Mouse (Mus musculus) frontal cortex, adult 2 months (tissue): ENCODE measurements around the gene Plxnb3. TPM values are rescaled to one million over a fixed set of nuclear protein-coding genes. Genes with fewer than 3 reads are reported as not detected.

Experiments used
- DNase-seq, 2 experiments: peaks; one replicate each; pipeline ENCODE4 v3.0.0; 2022; ENCODE audit warnings: low spot score in 1 of 2; ENCODE audit errors: extremely low spot score in 1 of 2
- polyA plus RNA-seq: library from polyadenylated mRNA; depleted of rRNA; stranded (reverse); fragments of >200 nt; gene quantifications from 2 replicates; pipeline ENCODE4 v1.2.3, GENCODE M21; 2012; rRNA removed

The Plxnb3 gene
- polyA plus RNA-seq, 1 experiment: 12.2 TPM

DNA sequence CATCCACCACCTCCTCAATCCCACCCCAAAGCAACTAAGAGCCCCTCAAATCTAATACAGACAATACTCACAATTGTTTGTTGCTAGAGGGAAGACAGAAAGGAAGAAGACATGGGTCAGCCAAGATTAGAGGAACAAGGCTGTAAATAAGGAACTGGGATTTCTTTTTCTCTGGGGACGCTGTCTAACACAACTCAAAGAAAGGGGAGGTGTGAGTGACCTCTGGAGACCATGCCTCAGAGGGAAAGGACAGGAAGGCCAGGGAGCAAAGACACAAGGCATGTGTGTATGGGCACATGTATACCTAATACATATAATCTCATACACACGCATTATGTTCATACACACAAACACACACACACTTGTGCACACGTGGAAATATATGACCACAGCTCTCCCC, 25.3 kb downstream of the Plxnb3 start:
- DNase-seq: no peak

DNA sequence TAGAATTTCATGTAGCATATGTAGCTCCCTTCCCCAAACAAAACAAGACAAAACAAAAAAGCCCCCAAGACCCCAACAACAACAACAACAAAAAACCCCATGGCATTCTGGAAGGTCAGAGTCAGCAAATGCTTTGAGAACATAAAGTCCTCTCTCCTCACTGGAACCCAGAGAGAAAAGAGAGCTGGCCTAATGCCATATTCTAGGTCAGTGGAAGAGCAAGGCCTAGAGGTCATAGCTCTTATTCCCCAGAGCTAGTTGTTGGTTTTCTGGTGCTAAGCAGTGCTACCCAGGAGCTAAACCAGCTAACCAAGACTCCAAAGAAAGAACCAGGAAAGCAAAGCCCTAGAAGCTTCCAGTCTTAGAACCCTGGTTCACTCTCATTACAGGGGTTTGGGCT, 28.8 kb downstream of the Plxnb3 start:
- DNase-seq: no peak

- DNase-seq: peak; percentile 90 to 94
These were observed 29.7 kb downstream of the Plxnb3 start, which contains the start of the genes Idh3g and Ssr4 for GRCm38 (mm10) chrX:73786364-73787224. TSS of gene Idh3g (minus strand) at chrX:73786897. TSS of gene Ssr4 (plus strand) at chrX:73787028.

DNA sequence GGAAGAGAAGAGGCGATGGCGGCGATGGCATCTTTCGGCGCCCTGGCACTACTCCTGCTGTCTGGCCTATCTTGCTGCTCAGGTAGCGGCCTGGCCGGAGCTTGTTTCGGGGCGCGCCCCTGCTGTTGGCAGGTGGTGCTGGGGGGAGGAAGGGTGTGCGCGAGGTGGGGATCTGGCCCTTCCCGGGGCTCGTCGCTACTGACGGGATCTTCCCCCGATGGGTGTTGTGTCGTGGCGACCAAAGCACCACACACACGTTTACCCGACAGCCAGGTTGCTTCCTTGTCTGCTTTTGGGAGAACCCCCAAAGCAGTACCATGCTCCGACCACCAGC, 30.3 kb downstream of the Plxnb3 start:
- DNase-seq: no peak

GRCm38 (mm10) chrX:73788501-73788900, 31.6 kb downstream of the Plxnb3 start:
- DNase-seq: no peak

GRCm38 (mm10) chrX:73793039-73793438, 36.1 kb downstream of the Plxnb3 start:
- DNase-seq: no peak

DNA sequence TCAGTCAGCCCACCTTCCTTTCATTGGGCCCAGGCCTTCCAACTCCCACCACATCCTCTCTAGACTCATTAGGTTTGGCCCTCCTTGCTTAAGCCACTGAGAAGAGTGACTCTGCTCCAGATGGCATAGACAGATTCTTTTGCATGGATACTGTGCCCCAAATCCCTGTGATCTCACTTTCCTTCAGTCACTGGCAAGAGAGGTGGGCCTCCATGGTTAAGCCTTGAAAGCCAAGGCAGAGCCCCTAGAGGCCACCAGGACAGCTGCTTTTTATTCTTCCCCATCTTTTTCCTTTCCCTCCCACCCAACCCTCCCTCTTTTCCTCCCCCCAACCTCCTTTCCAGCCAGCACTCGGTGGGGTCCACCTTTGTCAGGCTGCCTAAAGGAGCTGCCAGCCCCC, 36.6 kb downstream of the Plxnb3 start:
- DNase-seq: no peak

GRCm38 (mm10) chrX:73797511-73797910, 40.6 kb downstream of the Plxnb3 start:
- DNase-seq: no peak

DNA sequence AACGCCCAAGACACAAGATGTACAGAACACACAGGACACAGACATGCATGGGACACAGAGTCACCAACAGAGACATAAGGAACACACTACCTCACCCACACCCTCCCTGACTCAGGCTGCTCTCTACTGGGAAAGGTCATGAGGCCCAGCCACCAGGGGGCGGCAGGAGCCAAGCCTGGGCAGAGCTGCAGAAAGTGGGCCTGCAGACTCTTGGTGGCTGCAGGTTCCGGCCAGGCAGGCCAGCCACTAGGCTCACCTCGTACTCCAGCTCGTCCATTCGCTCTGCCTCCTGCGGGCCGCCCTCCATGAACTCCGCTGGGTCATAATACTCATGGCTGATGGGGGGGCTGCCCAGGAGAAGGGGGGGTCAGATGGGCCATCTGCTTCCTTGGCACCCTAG, 41.6 kb downstream of the Plxnb3 start:
- DNase-seq: peak in 1 of 2 experiments; percentile 65

DNA sequence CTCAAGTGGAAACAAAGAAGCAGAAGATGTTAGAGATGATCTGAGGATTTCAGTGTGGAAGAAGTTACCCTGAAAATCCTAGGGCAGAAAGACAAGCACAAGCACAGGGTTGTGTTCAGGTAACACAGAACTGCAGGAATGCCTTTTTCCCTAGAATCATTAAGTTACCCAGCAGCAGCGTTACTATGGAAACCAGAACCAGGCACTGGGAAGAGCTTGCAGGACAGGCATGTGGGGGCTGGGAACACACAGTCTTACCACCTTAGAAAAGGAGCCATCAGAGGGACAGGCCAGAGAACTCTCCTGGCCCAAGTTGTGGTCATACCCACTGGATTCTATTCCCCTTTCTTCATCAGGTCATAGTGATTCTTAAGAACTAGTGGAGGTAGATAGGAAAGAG, 48.9 kb downstream of the Plxnb3 start:
- DNase-seq: peak in 1 of 2 experiments; percentile 45

DNA sequence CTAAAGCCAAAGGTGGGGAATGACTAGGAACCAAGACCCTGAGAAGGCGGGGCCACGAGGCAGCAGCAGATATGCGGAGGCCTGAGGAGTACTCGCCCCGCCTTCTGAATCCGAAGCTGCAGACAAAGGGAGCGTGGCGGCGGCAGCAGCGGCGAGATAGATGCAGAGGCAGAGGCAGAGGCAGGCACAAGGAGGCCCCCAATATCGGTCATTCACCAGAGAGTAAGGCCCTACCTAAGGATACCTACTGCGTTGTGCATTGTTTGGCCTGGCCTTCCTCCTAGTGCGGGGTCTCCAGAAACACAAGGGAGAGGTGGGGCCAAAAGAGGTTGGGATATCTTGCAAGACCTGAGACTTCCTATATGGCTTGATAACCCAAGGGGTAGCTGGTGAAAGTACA, 58.2 kb downstream of the Plxnb3 start:
- DNase-seq: no peak

- DNase-seq: no peak
These were observed 59.9 kb downstream of the Plxnb3 start for GRCm38 (mm10) chrX:73816596-73817314.

Other genes with a start within 250 kb of the Plxnb3 start
- 1.0 and 1.8 TPM in 2 replicates for gene Dusp9, start 117.7 kb upstream of the Plxnb3 start, polyA plus RNA-seq
- gene Pnck, start 97.0 kb upstream of the Plxnb3 start, polyA plus RNA-seq: 94.2 and 126 TPM in 2 replicates
- 116 TPM in 2 replicates for gene Slc6a8, start 83.9 kb upstream of the Plxnb3 start, polyA plus RNA-seq
- gene Bcap31, start 40.9 kb upstream of the Plxnb3 start, polyA plus RNA-seq: 77.3 and 81.6 TPM in 2 replicates
- gene Abcd1, start 40.5 kb upstream of the Plxnb3 start, polyA plus RNA-seq: 15.8 and 17.6 TPM in 2 replicates
- 19.1 and 20.2 TPM in 2 replicates for gene Srpk3, start 17.3 kb downstream of the Plxnb3 start, polyA plus RNA-seq
- gene Idh3g, start 29.8 kb downstream of the Plxnb3 start, polyA plus RNA-seq: 545 and 567 TPM in 2 replicates
- 142 and 161 TPM in 2 replicates for gene Ssr4, start 29.9 kb downstream of the Plxnb3 start, polyA plus RNA-seq
- 89.4 and 92.9 TPM in 2 replicates for gene Pdzd4, start 67.9 kb downstream of the Plxnb3 start, polyA plus RNA-seq
- gene Avpr2, start 135.0 kb downstream of the Plxnb3 start, polyA plus RNA-seq: not detected in 2 replicates
- 88.7 and 113 TPM in 2 replicates for gene L1cam, start 139.0 kb downstream of the Plxnb3 start, polyA plus RNA-seq
- gene Arhgap4, start 164.8 kb downstream of the Plxnb3 start, polyA plus RNA-seq: 6.4 and 7.3 TPM in 2 replicates
- gene Naa10, start 164.9 kb downstream of the Plxnb3 start, polyA plus RNA-seq: 77.6 and 80.3 TPM in 2 replicates
- gene Renbp, start 173.8 kb downstream of the Plxnb3 start, polyA plus RNA-seq: 9.2 and 10.0 TPM in 2 replicates
- 41.1 and 44.0 TPM in 2 replicates for gene Hcfc1, start 209.3 kb downstream of the Plxnb3 start, polyA plus RNA-seq